Mouse (Mus musculus) lung, embryonic 16.5 days (tissue): ENCODE results near the gene Il15. TPM values are rescaled to one million over a fixed set of nuclear protein-coding genes. Genes with fewer than 3 reads are reported as not detected.

ENCODE experiments used
- ATAC-seq: fragments of 200-750 bp; cut with Nextera tagmentation; 2 replicates; pipeline ENCODE4 v1.8.0; 2017; ENCODE audit warnings: low read depth, mild to moderate bottlenecking, moderate library complexity
- H3K27ac ChIP-seq: fragments of 300-500 bp; sonication (generic); 2 replicates; pipeline ENCODE4 v1.5.1; 2014; ENCODE audit warnings: mild to moderate bottlenecking, control low read depth, low read length
- H3K27me3 ChIP-seq: fragments of 300-500 bp; sonication (generic); 2 replicates; pipeline ENCODE4 v1.6.1; 2014; ENCODE audit warnings: low read depth, low read length, mixed read lengths; ENCODE audit not compliant: control insufficient read depth, insufficient read depth
- H3K36me3 ChIP-seq: fragments of 300-500 bp; sonication (generic); 2 replicates; pipeline ENCODE4 v1.6.1; 2014; ENCODE audit warnings: low read length; ENCODE audit not compliant: control insufficient read depth, insufficient read depth
- H3K4me1 ChIP-seq: fragments of 300-500 bp; sonication (generic); replicated peaks from 2 replicates; pipeline ENCODE4 v1.6.1; 2014; ENCODE audit warnings: low read length, mixed read lengths; ENCODE audit not compliant: control insufficient read depth, insufficient read depth
- H3K4me2 ChIP-seq: fragments of 300-500 bp; sonication (generic); 2 replicates; pipeline ENCODE4 v1.6.1; 2014; ENCODE audit warnings: low read depth, low read length, control low read depth
- H3K4me3 ChIP-seq: fragments of 300-500 bp; sonication (generic); 2 replicates; pipeline ENCODE4 v1.5.1; 2014; ENCODE audit warnings: mild to moderate bottlenecking, low read length, control low read depth
- H3K9ac ChIP-seq: fragments of 300-500 bp; sonication (generic); 2 replicates; pipeline ENCODE4 v1.6.1; 2014; ENCODE audit warnings: low read length, control low read depth
- H3K9me3 ChIP-seq: fragments of 300-500 bp; sonication (generic); 2 replicates; pipeline ENCODE4 v1.6.1; 2016; ENCODE audit warnings: low read length; ENCODE audit not compliant: control insufficient read depth
- WGBS: fragments of 180-500 bp; shearing (Covaris S2); extraction: QIAGEN DNeasy Blood & Tissue Kit; methylation state at CpG from one replicate; pipeline ENCODE4 v1.1.7; 2014; 5-methylcytosine and 5-hydroxymethylcytosine counted together
- polyA plus RNA-seq: library from polyadenylated mRNA; unstranded; fragments of >200 nt; fragmentation: Nextera tagmentation; extraction: Ambion mirVana; gene quantifications from 2 replicates; pipeline ENCODE4 v1.2.1, GENCODE M21; 2015

The Il15 gene
- polyA plus RNA-seq, 1 experiment from 2014 or later: 9.9 TPM

DNA sequence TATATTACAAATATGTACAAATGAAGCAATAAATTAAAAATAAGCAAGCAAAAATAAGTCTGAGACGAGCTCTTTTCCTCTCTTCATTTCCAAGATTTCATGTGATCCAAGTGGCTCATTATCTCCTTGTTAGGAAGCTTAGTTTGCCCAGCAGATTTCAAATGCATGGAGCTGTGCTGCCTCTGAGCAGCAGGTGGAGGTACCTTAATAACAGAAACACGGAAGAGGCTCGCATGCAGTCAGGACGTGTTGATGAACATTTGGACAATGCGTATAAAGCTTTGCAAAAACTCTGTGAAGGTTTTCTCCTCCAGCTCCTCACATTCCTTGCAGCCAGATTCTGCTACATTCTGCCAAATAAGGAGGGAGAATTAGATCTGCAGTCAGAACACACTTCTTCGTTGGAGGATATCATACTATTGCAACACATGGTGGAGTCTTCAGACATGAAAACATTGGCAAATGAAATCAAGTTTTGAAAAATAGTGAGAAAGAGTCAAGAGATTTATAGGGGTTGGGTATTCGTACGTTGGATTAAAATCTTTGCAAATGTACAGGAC lies 71.3 kb downstream of the Il15 start:
- no peak overlapping the region for H3K9ac ChIP-seq
- ATAC-seq: no peak
- no peaks in the 10 kb centered on the region for H3K27me3 ChIP-seq
- no peak overlapping the region for H3K4me2 ChIP-seq
- 81% methylated on average over 8 of the region's 8 CpGs for WGBS
- no peak overlapping the region for H3K27ac ChIP-seq
- H3K4me1 ChIP-seq: no peaks in the 10 kb centered on the region
- no peaks in the 10 kb centered on the region for H3K9me3 ChIP-seq
- no peak overlapping the region for H3K4me3 ChIP-seq
- H3K36me3 ChIP-seq: no peaks in the 10 kb centered on the region

DNA sequence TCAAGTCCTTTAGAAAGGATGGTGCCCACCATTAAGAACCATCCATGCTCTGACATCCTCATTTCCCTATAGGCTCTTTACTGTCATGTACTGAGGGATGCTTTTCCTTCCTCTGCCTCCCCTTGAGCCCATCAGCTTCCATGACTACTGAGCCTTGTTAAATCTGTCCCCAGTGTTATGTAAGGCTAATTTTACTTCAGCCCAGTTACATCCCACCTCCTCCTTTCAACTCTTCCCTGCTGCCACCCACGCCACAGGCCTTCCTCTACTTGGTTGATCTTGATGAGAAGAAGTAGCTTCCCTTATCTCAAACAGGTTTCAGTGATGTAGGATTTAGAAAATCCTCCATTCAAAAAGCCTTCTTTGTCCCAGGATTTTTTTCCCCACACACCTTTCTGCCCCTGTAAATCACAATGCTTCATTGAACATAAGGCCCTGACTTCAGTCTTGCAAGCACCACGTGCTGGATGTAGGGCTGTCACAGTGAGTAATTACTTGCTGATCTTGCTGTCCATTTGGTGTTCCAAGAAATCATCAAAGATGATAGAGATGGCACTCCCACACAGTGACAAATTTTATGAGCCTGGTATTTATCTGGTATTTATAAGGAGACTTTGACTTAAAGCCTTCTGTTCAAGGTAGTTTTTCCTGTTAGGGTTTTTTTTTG lies 74.9 kb downstream of the Il15 start:
- Histone ChIP-seq H3K4me3 (no peak overlapping the region), H3K9ac (no peak overlapping the region), H3K4me2 (no peak overlapping the region), H3K27ac (no peak overlapping the region), H3K36me3 (no peaks in the 10 kb centered on the region), H3K27me3 (no peaks in the 10 kb centered on the region), H3K4me1 (no peaks in the 10 kb centered on the region), H3K9me3 (no peaks in the 10 kb centered on the region)
- ATAC-seq: no peak
- WGBS: 39% methylated on average over 2 of the region's 2 CpGs

DNA sequence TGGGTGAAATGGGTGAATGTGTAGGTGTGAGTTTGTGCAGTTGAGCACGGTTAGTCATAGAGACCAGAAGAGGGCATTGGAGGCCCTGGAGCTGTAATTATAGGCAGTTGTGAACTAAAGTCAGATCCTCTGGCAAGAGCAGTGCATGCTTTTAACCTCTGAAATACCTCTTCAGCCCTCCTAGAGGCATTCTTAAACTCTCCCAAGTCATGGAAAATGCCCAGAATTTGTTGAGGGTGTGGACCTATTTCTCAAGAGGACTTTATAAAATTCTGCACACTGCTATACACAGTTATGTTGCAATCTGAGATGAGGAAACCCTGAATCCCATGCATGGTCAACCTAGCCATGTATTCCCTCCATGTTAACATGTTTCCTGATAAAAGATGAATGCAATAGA lies 77.0 kb downstream of the Il15 start:
- peak; percentile 61 for ATAC-seq

DNA sequence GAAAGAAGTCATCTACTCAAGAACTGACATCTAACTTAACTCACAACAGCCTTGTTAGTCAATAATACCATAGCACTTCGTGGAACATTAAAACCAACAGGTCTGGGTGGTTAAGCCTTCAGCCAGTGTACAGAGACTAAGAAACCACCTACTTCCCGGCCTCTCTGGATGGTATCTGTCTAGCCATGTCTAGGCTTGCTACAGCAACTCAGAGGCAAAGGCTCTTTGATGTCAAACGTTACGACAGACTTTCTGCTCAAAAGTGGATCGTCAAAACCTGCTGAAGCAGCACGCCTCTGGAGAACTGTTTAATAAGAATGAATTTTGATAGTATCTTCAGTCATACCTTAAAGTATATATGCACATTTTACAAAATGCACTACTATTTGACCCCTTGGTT lies 77.4 kb downstream of the Il15 start:
- Histone ChIP-seq H3K27me3 (no peaks in the 10 kb centered on the region), H3K36me3 (no peaks in the 10 kb centered on the region), H3K9ac (no peak overlapping the region), H3K4me1 (no peaks in the 10 kb centered on the region), H3K4me3 (no peak overlapping the region), H3K4me2 (no peak overlapping the region), H3K9me3 (no peaks in the 10 kb centered on the region), H3K27ac (no peak overlapping the region)
- WGBS: 76% methylated on average over 6 of the region's 6 CpGs
- no peak for ATAC-seq

More for the DNA sequence above, 77.0 kb downstream of the Il15 start:
- H3K27me3 ChIP-seq: no peaks in the 10 kb centered on the region
- no peak overlapping the region for H3K4me2 ChIP-seq
- no peak overlapping the region for H3K9ac ChIP-seq
- no peaks in the 10 kb centered on the region for H3K36me3 ChIP-seq
- 54% methylated on average over 1 of the region's 1 CpGs for WGBS
- no peaks in the 10 kb centered on the region for H3K4me1 ChIP-seq
- H3K27ac ChIP-seq: no peak overlapping the region
- no peak overlapping the region for H3K4me3 ChIP-seq
- H3K9me3 ChIP-seq: no peaks in the 10 kb centered on the region

DNA sequence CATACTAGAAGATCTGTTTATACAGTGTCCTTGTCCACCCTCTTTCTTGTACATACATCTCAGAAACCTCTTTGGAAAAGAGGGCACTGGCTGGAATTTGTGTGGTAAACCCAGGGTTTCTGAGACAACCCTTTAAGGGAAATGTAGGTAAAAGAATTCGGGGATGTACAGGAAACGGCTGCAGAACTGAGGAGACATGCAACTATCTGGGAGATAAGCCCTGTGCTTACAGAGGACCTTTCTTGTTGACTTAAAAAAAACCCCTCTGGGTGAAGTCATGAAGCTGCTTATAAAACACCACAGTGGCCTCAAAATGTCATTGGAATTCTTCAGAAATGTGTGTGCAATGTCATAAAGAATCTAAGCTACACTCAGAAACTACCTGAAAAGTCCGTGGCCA lies 85.6 kb downstream of the Il15 start:
- no peak for ATAC-seq
- H3K4me2 ChIP-seq: no peak overlapping the region
- no peaks in the 10 kb centered on the region for H3K36me3 ChIP-seq
- no peak overlapping the region for H3K4me3 ChIP-seq
- WGBS: 54% methylated on average over 3 of the region's 3 CpGs
- H3K27ac ChIP-seq: no peak overlapping the region
- no peaks in the 10 kb centered on the region for H3K9me3 ChIP-seq
- no peaks in the 10 kb centered on the region for H3K27me3 ChIP-seq
- no peak overlapping the region for H3K9ac ChIP-seq
- H3K4me1 ChIP-seq: no peaks in the 10 kb centered on the region

DNA sequence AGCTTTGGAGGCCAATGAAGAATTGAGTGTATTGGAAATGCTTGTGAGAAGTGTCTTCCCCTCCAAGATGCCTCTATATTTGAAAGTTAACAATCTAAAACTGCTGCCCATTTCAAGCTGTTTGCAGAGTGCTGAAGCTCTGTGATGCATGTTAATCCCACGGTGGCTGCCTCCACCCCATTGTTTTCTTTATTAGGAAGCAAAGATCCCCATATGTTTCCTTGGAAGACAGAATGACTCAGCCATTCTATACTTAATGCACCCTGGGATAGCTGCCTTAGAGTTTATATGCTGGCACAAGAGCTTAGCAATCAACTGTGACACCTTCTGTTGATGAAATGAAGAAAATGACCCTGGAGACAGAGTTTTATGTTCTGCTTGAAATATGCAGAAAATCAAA lies 96.6 kb downstream of the Il15 start:
- H3K4me3 ChIP-seq: no peak overlapping the region
- no peak overlapping the region for H3K4me2 ChIP-seq
- H3K9me3 ChIP-seq: no peaks in the 10 kb centered on the region
- H3K27ac ChIP-seq: no peak overlapping the region
- no peak for ATAC-seq
- no peak overlapping the region for H3K9ac ChIP-seq
- H3K27me3 ChIP-seq: no peaks in the 10 kb centered on the region
- 34% methylated on average over 1 of the region's 1 CpGs for WGBS
- H3K36me3 ChIP-seq: no peaks in the 10 kb centered on the region
- no peaks in the 10 kb centered on the region for H3K4me1 ChIP-seq

DNA sequence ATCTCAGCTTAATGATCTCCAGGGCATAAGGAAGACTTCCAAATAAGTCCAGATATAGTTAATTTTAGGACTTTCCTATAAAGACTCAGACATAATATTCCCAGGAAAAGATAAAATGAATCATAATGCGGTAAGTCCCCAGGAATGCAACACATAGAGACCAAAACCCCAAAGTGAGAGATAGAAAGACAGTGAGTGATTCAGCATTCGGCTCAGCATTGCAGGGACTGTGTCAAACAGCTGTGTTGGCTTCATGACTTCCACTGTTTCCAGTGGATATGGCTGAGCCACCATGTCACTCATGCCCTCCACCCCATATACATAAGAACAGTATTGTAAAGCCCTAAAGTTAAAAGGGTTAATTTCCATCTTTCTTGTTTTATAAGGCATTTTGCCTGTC lies 106.8 kb downstream of the Il15 start:
- Histone ChIP-seq H3K9me3 (no peaks in the 10 kb centered on the region), H3K36me3 (no peaks in the 10 kb centered on the region), H3K4me2 (no peak overlapping the region), H3K27ac (no peak overlapping the region), H3K4me3 (no peak overlapping the region), H3K4me1 (no peaks in the 10 kb centered on the region), H3K9ac (no peak overlapping the region), H3K27me3 (no peaks in the 10 kb centered on the region)
- WGBS: 77% methylated on average over 2 of the region's 2 CpGs
- ATAC-seq: no peak

DNA sequence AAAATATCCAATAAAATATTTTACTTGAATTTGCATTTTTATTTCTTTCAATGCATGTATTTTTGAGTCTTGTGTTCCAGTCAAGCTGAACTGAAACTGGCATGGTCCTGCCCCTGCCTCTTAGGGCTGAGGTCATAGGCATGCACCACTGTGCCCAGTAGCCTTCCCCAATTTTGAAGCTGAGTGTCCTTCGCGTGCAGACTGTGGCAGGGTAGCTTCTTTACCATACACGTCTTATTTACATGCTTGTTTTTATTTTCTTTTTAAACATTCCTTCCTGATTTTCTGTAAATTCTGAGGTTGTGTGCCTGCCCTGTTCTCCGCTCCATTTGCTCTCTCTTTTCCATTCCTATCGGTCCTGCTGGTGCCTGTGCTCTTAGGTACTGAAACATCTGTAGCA lies 111.4 kb downstream of the Il15 start:
- ATAC-seq: no peak
- Histone ChIP-seq H3K27me3 (no peaks in the 10 kb centered on the region), H3K4me1 (no peaks in the 10 kb centered on the region), H3K9ac (no peak overlapping the region), H3K9me3 (no peaks in the 10 kb centered on the region), H3K4me3 (no peak overlapping the region), H3K36me3 (no peaks in the 10 kb centered on the region), H3K4me2 (no peak overlapping the region), H3K27ac (no peak overlapping the region)
- WGBS: 87% methylated on average over 5 of the region's 5 CpGs

DNA sequence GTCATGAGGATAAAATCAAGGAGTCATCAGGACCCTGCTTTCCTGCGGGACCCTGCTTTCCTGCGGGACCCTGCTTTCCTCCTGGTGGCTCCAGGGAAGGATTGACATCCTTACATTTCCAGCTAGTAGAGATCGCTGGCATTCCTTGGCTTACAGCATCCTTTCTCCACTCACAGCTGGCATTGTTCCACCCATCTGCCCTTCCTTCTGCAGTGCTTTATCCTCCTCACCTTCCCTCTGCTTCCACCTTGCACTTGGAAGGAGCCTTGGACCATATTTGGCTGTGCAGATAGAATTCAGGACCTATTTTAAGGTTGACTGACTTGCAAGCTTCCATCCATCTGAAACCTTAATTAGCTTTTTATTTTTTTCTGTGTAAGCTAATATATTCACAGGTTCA lies 117.2 kb downstream of the Il15 start:
- no peaks in the 10 kb centered on the region for H3K9me3 ChIP-seq
- no peaks in the 10 kb centered on the region for H3K27me3 ChIP-seq
- H3K4me1 ChIP-seq: no peaks in the 10 kb centered on the region
- H3K4me3 ChIP-seq: no peak overlapping the region
- no peak overlapping the region for H3K9ac ChIP-seq
- H3K4me2 ChIP-seq: no peak overlapping the region
- 76% methylated on average over 3 of the region's 3 CpGs for WGBS
- H3K36me3 ChIP-seq: no peaks in the 10 kb centered on the region
- no peak for ATAC-seq
- no peak overlapping the region for H3K27ac ChIP-seq

DNA sequence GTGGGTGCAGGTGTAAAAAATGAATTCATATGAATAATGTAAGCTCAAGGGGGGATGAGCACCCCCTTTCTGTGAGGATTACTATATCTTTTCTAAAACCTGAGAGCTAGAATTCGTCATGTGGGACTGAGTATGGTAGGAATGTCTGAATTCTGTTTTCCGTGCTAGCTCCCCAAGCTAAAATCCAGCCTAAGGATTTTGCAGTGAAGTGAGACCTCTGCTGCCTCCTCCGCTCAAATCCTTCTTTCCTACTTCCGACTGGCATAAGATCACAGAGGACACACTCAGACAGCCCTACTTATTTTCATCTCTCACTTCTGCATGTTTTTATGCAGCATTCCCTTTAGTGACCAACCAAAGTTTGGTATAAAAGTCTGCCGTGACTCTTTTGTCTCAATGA lies 121.0 kb downstream of the Il15 start:
- no peak overlapping the region for H3K4me3 ChIP-seq
- no peaks in the 10 kb centered on the region for H3K4me1 ChIP-seq
- no peaks in the 10 kb centered on the region for H3K36me3 ChIP-seq
- H3K4me2 ChIP-seq: no peak overlapping the region
- no peaks in the 10 kb centered on the region for H3K27me3 ChIP-seq
- no peak overlapping the region for H3K27ac ChIP-seq
- no peak for ATAC-seq
- no peak overlapping the region for H3K9ac ChIP-seq
- H3K9me3 ChIP-seq: no peaks in the 10 kb centered on the region
- WGBS: 74% methylated on average over 5 of the region's 5 CpGs
